Mouse (Mus musculus): Measurements from ENCODE around the gene Clic6. TPM values are rescaled to one million over a fixed set of nuclear protein-coding genes. Genes with fewer than 3 reads are reported as not detected.

Gene Clic6
- total and polyA plus RNA-seq, 2 experiments from 2014 or later = 0.70 to 3.5 TPM

GRCm38 (mm10) chr16:92555051-92555450 lies 69.5 kb downstream of the Clic6 start:
- DNase-seq (ENCODE audit: low spot score) = no peak
- H3K27me3 ChIP-seq (ENCODE audit: insufficient read depth, low read length) = no peaks in the 10 kb centered on the region; the same call in 1 of the 2 replicates
- H3K9me3 ChIP-seq (ENCODE audit: low read length) = no peaks in the 10 kb centered on the region
- no peak overlapping the region for H3K4me3 ChIP-seq (ENCODE audit: low read depth, low read length)
- TF ChIP-seq CTCF (IDR thresholded peaks at IDR 0.05) = no peak
- no peak overlapping the region for H3K4me2 ChIP-seq (ENCODE audit: low read depth, low read length, poor library complexity, severe bottlenecking)
- no peaks in the 10 kb centered on the region for H3K36me3 ChIP-seq (ENCODE audit: insufficient read depth, low read length)
- no peaks in the 10 kb centered on the region for H3K4me1 ChIP-seq (ENCODE audit: insufficient read depth, low read length)
- ATAC-seq (ENCODE audit: low FRiP score) = no peak
- H3K27ac ChIP-seq (ENCODE audit: low read depth, low read length) = no peak overlapping the region
- 100% methylated on average over 1 of the region's 1 CpGs for WGBS
- no peak overlapping the region for H3K9ac ChIP-seq (replicated peaks; ENCODE audit: low read length, poor library complexity, severe bottlenecking)

GRCm38 (mm10) chr16:92565291-92565690 lies 79.8 kb downstream of the Clic6 start:
- Histone ChIP-seq H3K27me3 (ENCODE audit: insufficient read depth, low read length) (no peaks in the 10 kb centered on the region), H3K4me2 (ENCODE audit: low read depth, low read length, poor library complexity, severe bottlenecking) (peak overlapping the region; percentile 30), H3K4me1 (ENCODE audit: insufficient read depth, low read length) (peaks cover 2% of the 10 kb centered on the region; the same call in 1 of the 2 replicates), H3K36me3 (ENCODE audit: insufficient read depth, low read length) (no peaks in the 10 kb centered on the region), H3K9ac (replicated peaks; ENCODE audit: low read length, poor library complexity, severe bottlenecking) (no peak overlapping the region), H3K9me3 (ENCODE audit: low read length) (no peaks in the 10 kb centered on the region), H3K4me3 (ENCODE audit: low read depth, low read length) (no peak overlapping the region), H3K27ac (ENCODE audit: low read depth, low read length) (no peak overlapping the region)
- ATAC-seq (ENCODE audit: low FRiP score) (no peak), DNase-seq (ENCODE audit: low spot score) (peak; percentile 20)
- WGBS = 59% methylated on average over 11 of the region's 11 CpGs
- TF ChIP-seq CTCF (IDR thresholded peaks at IDR 0.05) = no peak

- Histone ChIP-seq H3K27ac (ENCODE audit: low read depth, low read length) (no peak overlapping the region), H3K9ac (replicated peaks; ENCODE audit: low read length, poor library complexity, severe bottlenecking) (no peak overlapping the region), H3K27me3 (ENCODE audit: insufficient read depth, low read length) (no peaks in the 10 kb centered on the region), H3K4me3 (ENCODE audit: low read depth, low read length) (no peak overlapping the region), H3K4me2 (ENCODE audit: low read depth, low read length, poor library complexity, severe bottlenecking) (peak overlapping the region; percentile 30), H3K9me3 (ENCODE audit: low read length) (no peaks in the 10 kb centered on the region), H3K36me3 (ENCODE audit: insufficient read depth, low read length) (no peaks in the 10 kb centered on the region), H3K4me1 (ENCODE audit: insufficient read depth, low read length) (peaks cover 2% of the 10 kb centered on the region; the same call in 1 of the 2 replicates)
- peak; percentile 27; the same call in 1 of the 2 replicates for ATAC-seq (ENCODE audit: low FRiP score)
- DNase-seq (ENCODE audit: low spot score) = peak; percentile 88
- 4% methylated on average over 6 of the region's 6 CpGs for WGBS
- peak; percentile 98 for TF ChIP-seq CTCF (IDR thresholded peaks at IDR 0.05)
These were observed 80.2 kb downstream of the Clic6 start for GRCm38 (mm10) chr16:92565708-92566107.

GRCm38 (mm10) chr16:92566146-92566545 lies 80.6 kb downstream of the Clic6 start:
- 34% methylated on average over 5 of the region's 5 CpGs for WGBS
- no peak overlapping the region for H3K27ac ChIP-seq (ENCODE audit: low read depth, low read length)
- no peak for ATAC-seq (ENCODE audit: low FRiP score)

GRCm38 (mm10) chr16:92571246-92571645 lies 85.7 kb downstream of the Clic6 start:
- Histone ChIP-seq H3K27me3 (ENCODE audit: insufficient read depth, low read length) (no peaks in the 10 kb centered on the region), H3K27ac (ENCODE audit: low read depth, low read length) (no peak overlapping the region), H3K36me3 (ENCODE audit: insufficient read depth, low read length) (no peaks in the 10 kb centered on the region), H3K9me3 (ENCODE audit: low read length) (no peaks in the 10 kb centered on the region), H3K9ac (replicated peaks; ENCODE audit: low read length, poor library complexity, severe bottlenecking) (no peak overlapping the region), H3K4me1 (ENCODE audit: insufficient read depth, low read length) (no peaks in the 10 kb centered on the region), H3K4me2 (ENCODE audit: low read depth, low read length, poor library complexity, severe bottlenecking) (no peak overlapping the region), H3K4me3 (ENCODE audit: low read depth, low read length) (no peak overlapping the region)
- ATAC-seq (ENCODE audit: low FRiP score) (no peak), DNase-seq (ENCODE audit: low spot score) (no peak)
- TF ChIP-seq CTCF (IDR thresholded peaks at IDR 0.05) = no peak
- 94% methylated on average over 11 of the region's 11 CpGs for WGBS

More at GRCm38 (mm10) chr16:92566146-92566545, 80.6 kb downstream of the Clic6 start:
- Histone ChIP-seq H3K4me2 (ENCODE audit: low read depth, low read length, poor library complexity, severe bottlenecking) (no peak overlapping the region), H3K4me1 (ENCODE audit: insufficient read depth, low read length) (peaks cover 2% of the 10 kb centered on the region; the same call in 1 of the 2 replicates), H3K36me3 (ENCODE audit: insufficient read depth, low read length) (no peaks in the 10 kb centered on the region), H3K9ac (replicated peaks; ENCODE audit: low read length, poor library complexity, severe bottlenecking) (no peak overlapping the region), H3K4me3 (ENCODE audit: low read depth, low read length) (no peak overlapping the region), H3K9me3 (ENCODE audit: low read length) (no peaks in the 10 kb centered on the region), H3K27me3 (ENCODE audit: insufficient read depth, low read length) (no peaks in the 10 kb centered on the region)
- DNase-seq (ENCODE audit: low spot score) = no peak
- TF ChIP-seq CTCF (IDR thresholded peaks at IDR 0.05) = no peak

GRCm38 (mm10) chr16:92573193-92573592 lies 87.7 kb downstream of the Clic6 start:
- WGBS = 79% methylated on average over 4 of the region's 4 CpGs

More at GRCm38 (mm10) chr16:92573193-92573592, 87.7 kb downstream of the Clic6 start:
- Histone ChIP-seq H3K9ac (replicated peaks; ENCODE audit: low read length, poor library complexity, severe bottlenecking) (no peak overlapping the region), H3K4me2 (ENCODE audit: low read depth, low read length, poor library complexity, severe bottlenecking) (no peak overlapping the region), H3K4me1 (ENCODE audit: insufficient read depth, low read length) (no peaks in the 10 kb centered on the region), H3K27ac (ENCODE audit: low read depth, low read length) (no peak overlapping the region), H3K27me3 (ENCODE audit: insufficient read depth, low read length) (no peaks in the 10 kb centered on the region), H3K9me3 (ENCODE audit: low read length) (no peaks in the 10 kb centered on the region), H3K4me3 (ENCODE audit: low read depth, low read length) (no peak overlapping the region), H3K36me3 (ENCODE audit: insufficient read depth, low read length) (no peaks in the 10 kb centered on the region)
- DNase-seq (ENCODE audit: low spot score) (no peak), ATAC-seq (ENCODE audit: low FRiP score) (no peak)
- TF ChIP-seq CTCF (IDR thresholded peaks at IDR 0.05) = no peak

Data from midbrain, postnatal 0 days (tissue).